In the genomic region with DNA sequence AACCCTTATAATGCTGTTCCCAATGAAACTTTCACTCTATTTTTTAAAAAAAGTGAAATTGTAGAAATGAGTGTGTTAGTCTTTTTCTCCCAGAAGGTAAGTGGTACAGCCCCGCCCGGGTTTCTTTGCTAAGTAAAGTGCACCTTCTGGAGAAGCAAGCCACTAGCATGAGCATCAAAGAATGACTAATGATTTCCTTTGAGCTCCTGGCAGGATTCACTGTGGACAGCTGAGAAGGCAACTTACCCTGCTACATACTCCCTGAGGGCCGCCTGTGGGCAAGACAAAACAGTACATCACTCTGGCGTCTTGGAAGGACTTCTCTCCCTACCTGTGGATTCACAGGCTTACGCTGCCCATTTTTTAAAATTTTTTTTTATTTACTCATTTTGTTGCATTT, we compare ENCODE assay signal across 22 mouse cellular contexts.
DNase-seq lines count a peak whose midpoint lies in the region; ATAC-seq and TF ChIP-seq lines count a peak whose summit lies in the region.
"Had no signal": no experiment of that assay in that cellular context is flagged by ENCODE, and none has a peak within 500 bp of the region (broad histone marks: within the 10 kb centered on the region; RNA-seq: fewer than 3 reads in every experiment).

No protein-coding gene starts in this region.

- H3K4me2 ChIP-seq in kidney, embryonic 14.5 days (replicated peaks; ENCODE audit: low read depth, low read length) = no peak overlapping the region
- H3K4me2 ChIP-seq: embryonic facial prominence, embryonic 13.5 days; hindbrain, embryonic 12.5 days; limb, embryonic 12.5 days; liver, embryonic 11.5 days; midbrain, embryonic 12.5 days had no signal

- H3K9ac ChIP-seq in kidney, embryonic 14.5 days (ENCODE audit: low read depth, low read length) = no peak overlapping the region
- H3K9ac ChIP-seq: embryonic facial prominence, embryonic 13.5 days; hindbrain, embryonic 12.5 days; limb, embryonic 12.5 days; liver, postnatal 0 days; midbrain, embryonic 12.5 days had no signal

- no peak overlapping the region for H3K4me3 ChIP-seq in kidney, adult 2 months (ENCODE audit: insufficient read depth, low read depth, low read length)
- no peak overlapping the region for H3K4me3 ChIP-seq in kidney, embryonic 14.5 days (ENCODE audit: low read length)
- H3K4me3 ChIP-seq: embryonic facial prominence, embryonic 13.5 days; hindbrain, embryonic 12.5 days; limb, embryonic 12.5 days; midbrain, embryonic 12.5 days had no signal

- peak; percentile 9 for DNase-seq in kidney, adult 2 months
- peak; percentile 17 to 31 for DNase-seq in right cerebral cortex, adult 2 months (ENCODE audit: low spot score in 2 of 2)
- no peak for DNase-seq in right cerebral cortex, postnatal 25 days
- peak; percentile 28 for DNase-seq in NIH3T3 (ENCODE audit: low read depth)
- no peak for DNase-seq in cerebellum, adult 9-10 months
- DNase-seq: adrenal gland, postnatal 25 days; cerebellum, adult 11 months; gastrocnemius, postnatal 14 days; kidney, postnatal 4 days; liver, postnatal 0 days; lung, postnatal 14 days; right cerebral cortex, postnatal 14 days; thymus, postnatal 25 days had no signal

- TF ChIP-seq POLR2A in kidney, adult 2 months (IDR thresholded peaks at IDR 0.05; ENCODE audit: low read depth, low read length) = no peak

- no peaks in the 10 kb centered on the region for H3K27me3 ChIP-seq in kidney, adult 2 months (replicated peaks; ENCODE audit: control insufficient read depth, insufficient read depth, low read length)
- H3K27me3 ChIP-seq in kidney, embryonic 14.5 days (ENCODE audit: control insufficient read depth, insufficient read depth, low read length) = no peaks in the 10 kb centered on the region
- H3K27me3 ChIP-seq: embryonic facial prominence, embryonic 13.5 days; hindbrain, embryonic 12.5 days; limb, embryonic 12.5 days; midbrain, embryonic 12.5 days had no signal

- H3K27ac ChIP-seq in kidney, adult 2 months (ENCODE audit: insufficient read depth, low read depth, low read length) = no peak overlapping the region
- H3K27ac ChIP-seq in kidney, embryonic 14.5 days (ENCODE audit: low read depth, low read length) = no peak overlapping the region
- H3K27ac ChIP-seq: embryonic facial prominence, embryonic 13.5 days; hindbrain, embryonic 12.5 days; limb, embryonic 12.5 days; midbrain, embryonic 12.5 days had no signal

- no peak for ATAC-seq in kidney, embryonic 14.5 days (ENCODE audit: low FRiP score, low TSS enrichment)
- ATAC-seq in CD4-positive, CD25-positive, alpha-beta regulatory T cell, adult 4 months = no peak
- ATAC-seq: forebrain, embryonic 14.5 days; intestine, postnatal 0 days; liver, postnatal 0 days had no signal

- WGBS in kidney, adult 2 months = 77% methylated on average over 5 of the region's 5 CpGs
- 64% methylated on average over 5 of the region's 5 CpGs for WGBS in kidney, embryonic 14.5 days

- H3K4me1 ChIP-seq in kidney, adult 2 months (ENCODE audit: control insufficient read depth, insufficient read depth, low read length) = peaks cover 9% of the 10 kb centered on the region; the same call in 1 of the 2 replicates
- no peaks in the 10 kb centered on the region for H3K4me1 ChIP-seq in kidney, embryonic 14.5 days (ENCODE audit: control insufficient read depth, insufficient read depth, low read length)

- H3K36me3 ChIP-seq in kidney, adult 2 months (ENCODE audit: control insufficient read depth, insufficient read depth, low read length) = no peaks in the 10 kb centered on the region
- H3K36me3 ChIP-seq in kidney, embryonic 14.5 days (ENCODE audit: control insufficient read depth, insufficient read depth, low read length) = no peaks in the 10 kb centered on the region
- H3K36me3 ChIP-seq: embryonic facial prominence, embryonic 13.5 days; hindbrain, embryonic 12.5 days; limb, embryonic 12.5 days; midbrain, embryonic 12.5 days had no signal

- H3K9me3 ChIP-seq in kidney, embryonic 14.5 days (ENCODE audit: control insufficient read depth, low read length) = no peaks in the 10 kb centered on the region
- H3K9me3 ChIP-seq: embryonic facial prominence, embryonic 13.5 days; hindbrain, embryonic 12.5 days; limb, embryonic 12.5 days; midbrain, embryonic 12.5 days had no signal

- no peak for TF ChIP-seq CTCF in kidney, adult 2 months (conservative IDR thresholded peaks at IDR 0.05; ENCODE audit: insufficient read depth, insufficient read length, low read depth, low read length)

Comparison
In these comparisons a context has a peak if more than half of its experiments do, and no peak if none do; other contexts are left out.
1. DNase-seq: peak in kidney, adult 2 months (single experiment), right cerebral cortex, adult 2 months (2 of 2) and NIH3T3 (single experiment); none in right cerebral cortex, postnatal 25 days (single experiment) and cerebellum, adult 9-10 months (single experiment).